Mouse (Mus musculus): Measurements from ENCODE around the gene Slc16a1.

Slc16a1 gene

DNA sequence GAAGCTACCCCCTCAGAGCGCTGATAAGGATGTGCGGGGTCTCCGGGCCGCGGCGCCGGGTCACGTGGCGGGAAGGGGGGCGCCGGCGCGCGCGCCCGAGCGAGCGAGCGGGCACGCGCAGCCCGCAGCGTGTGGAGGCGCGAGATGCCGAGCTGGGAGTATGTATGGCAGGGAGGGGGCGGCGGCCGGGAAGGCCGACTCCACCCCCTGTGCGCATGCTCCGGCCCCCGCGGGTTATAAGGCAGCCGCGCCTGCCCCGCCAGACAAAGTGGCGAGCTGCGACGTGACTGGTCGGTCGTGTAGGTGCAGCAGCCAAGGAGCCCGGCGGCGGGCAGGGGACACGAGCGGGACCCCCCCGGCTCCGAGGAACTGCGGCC, at the start of gene Slc16a1:
TSS of gene Slc16a1 (plus strand) at position 266 of the 377 bp plus-strand sequence.
- peak; percentile 91 to 94 for DNase-seq

GRCm38 (mm10) chr3:104596451-104597134, 41.9 kb upstream of the Slc16a1 start:
- no peak for DNase-seq

- peak; percentile 60 to 79 for DNase-seq
These were observed 41.2 kb upstream of the Slc16a1 start for GRCm38 (mm10) chr3:104597135-104597764.

GRCm38 (mm10) chr3:104599296-104600150, 38.9 kb upstream of the Slc16a1 start:
- DNase-seq: peak; percentile 36 to 63

DNA sequence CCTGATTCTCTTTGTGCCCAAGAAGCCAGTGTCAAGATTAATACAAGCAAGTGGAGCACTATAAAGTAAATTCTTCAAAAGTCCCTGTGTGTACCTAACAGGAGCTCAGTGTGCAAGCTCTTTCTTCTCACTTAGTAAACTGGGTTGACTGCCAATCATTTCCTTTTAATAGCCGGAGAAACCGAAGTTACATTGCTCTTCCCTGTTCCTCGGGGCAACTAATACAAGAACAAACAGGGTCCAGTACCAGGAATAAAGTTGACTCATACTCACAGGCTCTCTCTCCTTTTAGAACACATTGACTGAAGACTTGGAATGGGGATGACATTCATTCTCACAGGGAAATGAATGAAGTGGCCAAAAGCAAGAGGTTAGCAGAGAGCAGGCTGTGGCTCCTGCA, 37.8 kb upstream of the Slc16a1 start:
- no peak for DNase-seq

DNA sequence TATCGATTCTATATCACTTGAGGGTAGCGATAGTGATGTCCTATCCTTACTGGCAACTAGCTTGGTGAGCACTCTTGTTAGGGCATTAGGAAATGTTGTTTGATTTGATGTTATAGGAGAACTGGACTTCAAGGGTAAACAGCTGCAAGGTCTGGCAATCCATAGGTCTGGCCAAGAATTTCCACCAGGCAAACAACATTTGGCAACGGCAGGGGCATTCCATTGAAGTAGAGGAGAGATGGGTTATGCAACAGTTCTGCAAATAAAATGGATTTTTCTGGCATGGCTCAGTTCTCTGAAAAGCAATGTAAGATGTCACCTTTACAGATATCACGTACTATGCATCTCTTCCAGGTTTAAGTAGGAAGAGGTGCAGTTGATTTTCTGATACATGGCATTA, 36.8 kb upstream of the Slc16a1 start:
- no peak for DNase-seq

GRCm38 (mm10) chr3:104609690-104610380, 28.6 kb upstream of the Slc16a1 start:
- DNase-seq: no peak

DNA sequence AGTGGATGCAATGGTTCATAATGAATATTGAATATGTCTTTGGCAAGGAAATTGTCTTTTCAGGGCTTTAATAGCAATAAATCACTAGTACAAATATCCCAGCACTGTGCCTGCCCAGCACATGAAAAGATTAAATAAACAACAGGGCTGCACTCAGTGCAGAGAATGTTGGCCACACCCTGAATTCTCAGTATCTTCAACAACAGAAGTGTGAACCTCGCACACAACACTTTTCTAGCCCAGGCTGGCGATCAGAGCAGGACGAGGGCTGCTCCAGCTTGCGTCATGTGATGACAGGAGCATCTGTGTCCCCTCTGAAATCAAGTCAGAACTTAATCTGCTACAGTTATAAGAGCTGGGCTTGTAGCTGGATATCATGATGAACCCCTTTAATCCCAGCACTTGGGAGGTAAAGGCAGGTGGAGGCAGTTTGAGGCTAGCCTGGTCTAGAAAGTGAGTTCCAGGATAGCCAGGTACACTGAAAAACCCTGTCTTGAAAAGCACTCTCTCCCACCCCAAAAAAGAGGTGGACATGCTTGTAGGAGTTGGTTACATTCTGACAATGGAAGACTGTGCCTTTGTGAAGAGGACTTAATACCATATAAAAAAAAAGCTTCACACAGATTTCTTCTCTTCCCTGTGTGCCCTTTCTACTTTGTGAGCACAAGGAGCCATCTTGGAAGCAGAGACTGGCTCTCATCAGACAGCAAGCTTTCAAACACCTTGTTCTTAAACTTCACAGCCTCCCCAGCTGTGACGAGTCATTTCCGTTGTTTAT, 27.8 kb upstream of the Slc16a1 start:
- DNase-seq: no peak

GRCm38 (mm10) chr3:104611951-104612350, 26.5 kb upstream of the Slc16a1 start:
- DNase-seq: peak in 1 of 2 experiments; percentile 16

DNA sequence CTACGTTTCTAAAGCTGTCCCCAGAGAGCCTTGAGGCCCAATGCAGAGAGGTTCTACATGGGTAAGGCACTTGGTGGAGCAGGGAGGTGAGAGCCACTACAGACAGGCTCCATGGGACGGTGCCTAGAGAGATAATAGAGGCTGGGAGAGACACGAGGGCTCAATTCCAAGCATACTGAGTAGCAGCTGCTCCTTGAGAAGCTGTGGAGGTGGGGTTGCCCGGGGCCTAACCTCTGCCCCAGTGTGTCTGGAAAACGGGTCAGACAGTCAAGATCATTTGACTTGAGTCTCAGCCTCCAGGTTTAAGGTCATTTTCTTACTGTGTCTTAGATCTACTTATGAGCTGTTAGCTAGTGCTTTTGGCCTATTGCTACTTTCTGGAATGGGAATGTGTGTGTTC, 25.4 kb upstream of the Slc16a1 start:
- no peak for DNase-seq

DNA sequence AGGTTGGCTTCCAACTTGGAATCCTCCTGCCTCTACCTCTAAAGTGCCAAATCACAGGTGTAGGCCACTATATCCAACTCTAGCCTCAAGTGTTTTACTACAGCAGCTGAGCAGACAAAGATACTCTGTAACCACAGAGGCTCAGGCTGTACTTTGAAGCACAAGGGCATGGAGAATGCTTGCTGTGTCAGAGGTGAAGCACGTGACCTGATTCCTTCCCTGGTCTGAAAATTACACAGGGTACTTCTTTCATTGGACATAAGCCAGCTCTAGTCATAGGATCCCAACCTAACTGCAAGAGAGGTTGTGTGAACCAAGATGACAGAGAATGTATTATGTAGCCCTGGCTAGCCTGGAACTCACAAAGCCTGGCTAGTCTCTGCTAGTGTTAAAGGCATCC, 24.4 kb upstream of the Slc16a1 start:
- no peak for DNase-seq

- no peak for DNase-seq
These were observed 23.3 kb upstream of the Slc16a1 start for GRCm38 (mm10) chr3:104615216-104615615.

DNA sequence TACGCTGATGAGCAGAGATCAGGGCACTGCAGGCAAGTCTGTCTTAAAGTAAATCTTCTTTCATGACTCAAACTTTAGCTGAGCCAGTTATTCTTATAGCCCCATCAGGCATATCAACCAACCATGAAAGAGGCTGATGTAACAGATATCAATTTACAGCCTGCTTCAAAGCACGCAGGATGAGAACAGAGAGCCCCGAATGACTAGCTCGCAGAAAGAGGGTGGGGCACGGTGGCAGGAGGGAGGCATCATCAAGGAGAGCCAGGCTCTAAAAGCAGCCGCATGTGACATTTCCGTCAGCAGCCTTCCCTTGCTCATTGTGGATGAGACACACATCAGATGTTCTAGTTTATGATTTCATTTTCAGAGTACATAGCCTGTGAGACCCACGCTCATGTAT, 22.3 kb upstream of the Slc16a1 start:
- DNase-seq: peak; percentile 24 to 41

- DNase-seq: no peak
These were observed 16.6 kb upstream of the Slc16a1 start for GRCm38 (mm10) chr3:104621841-104622240.

DNA sequence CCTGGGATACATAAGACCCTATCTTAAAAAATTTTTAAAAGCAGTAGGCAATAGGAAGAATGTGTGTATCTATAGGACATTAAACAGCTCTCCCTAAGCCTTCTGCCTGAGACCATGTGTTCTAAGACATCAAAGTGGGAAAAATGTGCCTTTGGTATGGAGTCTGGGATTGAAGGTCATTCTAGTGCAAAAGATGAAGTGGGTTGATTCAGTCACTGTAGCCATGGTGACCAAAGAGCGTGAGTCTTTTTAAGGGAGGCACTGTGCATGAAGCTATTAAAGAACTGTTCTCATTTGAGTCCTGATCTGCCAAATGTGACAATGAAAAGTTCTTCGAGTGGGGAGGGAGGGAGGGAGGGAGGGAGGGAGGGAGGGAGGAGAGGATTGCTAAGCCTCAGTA, 8.7 kb upstream of the Slc16a1 start:
- DNase-seq: no peak

GRCm38 (mm10) chr3:104630941-104631340, 7.5 kb upstream of the Slc16a1 start:
- DNase-seq: no peak

- no peak for DNase-seq
These were observed 5.8 kb upstream of the Slc16a1 start for GRCm38 (mm10) chr3:104632560-104633162.

- DNase-seq: no peak
These were observed 2.0 kb upstream of the Slc16a1 start for GRCm38 (mm10) chr3:104636491-104636890.

GRCm38 (mm10) chr3:104637427-104638402, 753 bp upstream of the Slc16a1 start:
- no peak for DNase-seq

DNA sequence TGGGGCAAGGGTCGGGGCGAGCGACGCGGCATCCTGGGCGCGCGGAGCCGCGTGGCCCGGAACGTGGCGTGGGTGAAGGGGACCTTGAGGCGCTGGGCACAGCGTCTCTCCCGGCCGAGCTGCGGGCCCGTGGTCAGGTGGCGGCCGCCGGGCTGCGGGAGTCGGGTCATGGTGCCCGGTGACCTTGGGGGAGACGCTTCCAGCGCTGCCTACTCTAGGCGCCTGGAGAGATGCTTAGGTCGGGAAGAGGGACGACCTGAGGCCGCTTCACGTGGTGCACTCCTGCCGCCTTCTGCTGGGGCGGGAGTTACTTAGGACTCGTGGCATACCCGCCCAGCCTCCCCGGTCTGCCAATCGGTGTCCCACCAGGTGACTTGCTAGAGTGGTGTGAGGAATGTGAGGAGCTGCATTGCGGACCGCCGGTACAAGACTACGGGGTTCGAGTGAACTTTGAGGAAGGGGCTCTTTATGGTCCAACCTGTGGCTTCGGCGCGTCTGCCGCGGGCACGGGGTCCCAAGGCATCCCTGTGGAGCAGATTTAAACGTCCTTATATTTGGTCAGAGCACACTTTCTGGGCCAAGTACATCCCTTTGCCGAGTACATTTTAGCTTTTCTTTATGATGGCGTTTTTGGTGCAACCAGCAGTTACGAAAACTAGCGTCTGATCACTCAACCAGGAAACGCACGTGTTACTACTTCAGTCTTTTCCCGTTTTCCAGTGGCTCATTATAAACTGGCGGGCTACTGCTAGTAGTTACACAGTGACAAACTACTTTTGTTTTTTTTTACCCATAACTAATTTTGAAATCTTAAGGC, 672 bp downstream of the Slc16a1 start:
- DNase-seq: peak; percentile 68 to 82

Data from kidney, postnatal 4 days (tissue).